Mouse (Mus musculus): Measurements from ENCODE around the gene Rnase10.
"Not testable (repeated sequence)": the region's sequence is repeated elsewhere in the genome, so short reads cannot be mapped to it uniquely, and the experiment has no call there.

The Rnase10 gene

DNA sequence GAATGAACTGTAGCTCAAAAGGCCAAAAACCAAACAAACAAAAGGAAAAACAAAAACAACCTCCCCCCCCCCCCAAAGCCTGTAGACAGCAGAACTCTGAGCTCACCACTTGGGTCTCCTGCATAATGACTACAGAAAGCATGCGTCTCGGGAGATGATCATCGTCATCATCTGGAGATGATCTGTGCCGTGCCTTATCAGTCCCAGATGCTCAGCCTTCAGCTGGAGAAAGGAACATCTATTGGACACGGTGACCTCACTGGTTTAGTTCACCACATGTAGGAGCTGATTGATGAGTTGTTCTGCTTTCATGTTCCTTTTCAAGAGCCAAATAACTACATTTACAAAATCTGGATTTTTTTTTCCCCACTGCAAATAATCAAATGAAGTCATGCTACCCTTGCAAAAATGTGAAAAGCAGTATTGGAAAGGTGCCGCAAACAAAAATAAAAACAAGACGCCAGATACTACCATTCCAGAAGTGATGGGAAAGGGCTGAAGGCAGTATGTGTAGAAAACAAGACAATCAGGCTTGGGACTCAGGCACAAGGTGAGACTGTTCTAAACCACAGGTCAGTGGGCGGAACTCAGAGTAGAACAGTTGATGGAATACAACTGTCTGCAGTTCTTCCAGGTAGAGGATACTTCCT, at the start of gene Rnase10:
Gene Rnase10 (plus strand): TSS at position 600 of the 650 bp plus-strand sequence.
- DNase-seq (ENCODE audit: low read depth, low spot score): no peak

GRCm38 (mm10) chr14:50958289-50958995, 49.1 kb upstream of the Rnase10 start:
- not testable (repeated sequence) for DNase-seq (ENCODE audit: low read depth, low spot score)

GRCm38 (mm10) chr14:50968216-50968980, 39.2 kb upstream of the Rnase10 start:
- DNase-seq (ENCODE audit: low read depth, low spot score): no peak

GRCm38 (mm10) chr14:50969041-50969440, 38.5 kb upstream of the Rnase10 start:
- no peak for DNase-seq (ENCODE audit: low read depth, low spot score)

- no peak for DNase-seq (ENCODE audit: low read depth, low spot score)
These were observed 37.7 kb upstream of the Rnase10 start for GRCm38 (mm10) chr14:50969558-50970544.

- no peak for DNase-seq (ENCODE audit: low read depth, low spot score)
These were observed 36.7 kb upstream of the Rnase10 start for GRCm38 (mm10) chr14:50970822-50971221.

GRCm38 (mm10) chr14:50973054-50973453, 34.5 kb upstream of the Rnase10 start:
- not testable (repeated sequence) for DNase-seq (ENCODE audit: low read depth, low spot score)

- DNase-seq (ENCODE audit: low read depth, low spot score): no peak
These were observed 33.9 kb upstream of the Rnase10 start for GRCm38 (mm10) chr14:50973700-50974099.

- no peak for DNase-seq (ENCODE audit: low read depth, low spot score)
These were observed 32.5 kb upstream of the Rnase10 start for GRCm38 (mm10) chr14:50975001-50975400.

DNA sequence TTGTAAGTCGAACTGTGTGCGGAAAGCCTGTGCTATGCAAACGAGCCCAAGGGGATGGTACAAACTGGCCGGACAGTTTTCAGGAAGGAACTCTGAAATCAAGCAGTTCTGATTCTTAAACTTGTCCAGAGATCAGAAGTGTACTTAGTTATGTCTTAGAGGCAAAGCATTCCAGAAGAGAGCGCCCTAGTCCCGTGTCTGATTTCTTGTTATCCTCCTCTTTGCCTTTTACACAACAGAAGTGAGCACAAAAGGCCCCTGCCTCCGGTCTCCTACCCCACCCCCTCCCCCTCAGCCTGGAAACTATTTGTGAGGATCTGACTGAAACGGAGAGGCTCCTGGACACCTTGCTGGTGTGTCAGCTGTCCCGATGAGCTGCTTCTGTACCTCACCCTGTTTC, 30.9 kb upstream of the Rnase10 start:
- DNase-seq (ENCODE audit: low read depth, low spot score): no peak

- not testable (repeated sequence) for DNase-seq (ENCODE audit: low read depth, low spot score)
These were observed 29.1 kb upstream of the Rnase10 start for GRCm38 (mm10) chr14:50978451-50978850.

GRCm38 (mm10) chr14:50979631-50980030, 27.9 kb upstream of the Rnase10 start:
- DNase-seq (ENCODE audit: low read depth, low spot score): no peak

DNA sequence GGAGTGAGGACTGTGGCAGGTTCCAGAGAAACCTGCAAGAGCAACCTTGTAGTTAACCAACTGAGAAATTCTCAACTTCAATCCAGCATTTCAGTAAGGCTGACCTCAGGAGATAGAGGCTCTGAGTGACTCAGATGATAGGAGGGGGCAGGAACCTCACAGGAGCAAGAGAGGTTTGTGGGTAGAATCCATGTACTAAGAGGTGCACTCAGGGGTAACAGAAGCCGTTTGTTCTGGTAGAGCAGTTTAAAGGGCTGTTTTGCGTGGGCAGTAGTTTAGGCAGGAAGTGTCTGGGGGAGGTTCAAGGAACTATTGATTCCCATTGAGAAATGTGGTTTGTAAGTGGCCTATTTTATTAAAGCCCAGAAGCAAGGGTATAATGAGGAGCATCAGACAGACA, 26.3 kb upstream of the Rnase10 start:
- no peak for DNase-seq (ENCODE audit: low read depth, low spot score)

DNA sequence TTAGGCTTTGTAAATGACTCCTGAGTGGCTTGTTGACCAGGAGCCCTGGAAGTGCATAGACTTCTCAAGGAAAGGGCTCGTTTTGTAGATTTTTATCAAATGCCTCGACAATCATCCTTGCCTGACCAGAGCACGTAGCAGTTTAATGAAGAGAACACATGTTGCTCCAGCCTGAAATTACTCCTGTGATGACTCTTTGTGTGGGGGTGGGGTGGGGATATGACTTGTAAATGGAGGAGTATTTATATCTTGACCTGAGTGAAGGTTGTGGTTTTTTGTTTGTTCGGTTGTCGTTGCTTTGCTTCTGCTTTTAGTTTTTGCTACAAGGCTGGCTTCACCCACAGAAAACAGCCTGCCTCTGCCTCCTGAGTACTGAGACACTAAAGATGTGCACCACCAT, 25.7 kb upstream of the Rnase10 start:
- no peak for DNase-seq (ENCODE audit: low read depth, low spot score)

DNA sequence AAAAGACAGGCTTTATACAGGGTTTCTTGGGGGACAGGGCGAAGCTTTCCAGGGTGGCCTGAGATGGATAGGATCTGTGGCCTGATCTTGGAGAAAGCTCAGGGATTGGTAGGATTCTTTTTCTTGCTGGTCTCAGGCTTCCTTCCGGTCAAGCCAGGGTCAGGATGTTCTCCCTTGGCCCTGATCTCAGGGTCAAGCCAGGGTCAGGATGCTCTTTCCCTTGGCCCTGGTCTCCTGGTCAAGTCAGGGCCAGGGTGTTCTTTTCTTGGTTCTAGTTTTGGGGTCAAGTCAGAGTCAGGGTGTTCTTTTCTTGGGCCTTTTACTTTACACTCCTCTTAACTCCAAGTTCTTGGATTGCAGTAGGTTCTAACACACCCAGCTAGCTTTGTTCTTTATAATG, 19.9 kb upstream of the Rnase10 start:
- no peak for DNase-seq (ENCODE audit: low read depth, low spot score)

- DNase-seq (ENCODE audit: low read depth, low spot score): no peak
These were observed 16.5 kb upstream of the Rnase10 start for GRCm38 (mm10) chr14:50991037-50991436.

- no peak for DNase-seq (ENCODE audit: low read depth, low spot score)
These were observed 10.5 kb upstream of the Rnase10 start for GRCm38 (mm10) chr14:50997088-50997487.

- no peak for DNase-seq (ENCODE audit: low read depth, low spot score)
These were observed 9.4 kb upstream of the Rnase10 start for GRCm38 (mm10) chr14:50997999-50998666.

DNA sequence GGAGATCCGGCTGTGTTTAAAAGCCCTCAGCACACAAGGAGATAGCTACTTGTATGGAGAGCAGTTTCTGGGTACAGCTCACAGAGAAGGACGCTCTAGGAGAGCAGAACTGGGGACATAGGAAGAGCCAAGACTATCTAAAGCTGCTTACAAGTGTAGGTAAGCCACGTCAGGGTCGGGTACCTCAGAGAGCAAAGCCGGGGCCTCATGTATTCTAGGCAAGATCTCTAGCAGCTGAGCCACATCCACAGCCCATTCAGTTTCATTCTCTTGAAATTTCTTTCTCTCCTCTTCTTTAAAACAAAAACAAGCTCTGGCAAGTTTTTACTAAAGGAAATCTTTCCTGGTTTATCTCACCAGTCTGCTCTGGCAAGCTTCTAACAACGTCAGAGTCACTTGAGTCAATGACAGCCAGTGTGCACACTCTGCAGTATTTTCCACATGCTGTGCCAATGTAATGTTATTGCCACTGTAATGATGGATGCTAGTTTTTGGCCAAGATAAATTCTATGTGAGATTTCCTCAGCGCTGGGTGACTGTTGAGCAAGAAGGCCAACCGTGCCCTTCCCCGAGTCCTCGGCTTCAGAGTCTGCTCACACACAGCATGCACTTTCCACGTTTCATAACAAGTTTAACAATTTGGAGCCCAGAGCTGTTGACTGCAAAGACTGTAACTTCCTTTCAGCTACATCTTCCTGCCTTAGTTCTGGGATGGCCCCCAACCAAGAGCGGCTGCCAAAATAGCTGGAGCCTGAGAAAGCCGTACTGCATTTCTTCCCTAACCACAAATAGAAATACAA, 563 bp downstream of the Rnase10 start:
- no peak for DNase-seq (ENCODE audit: low read depth, low spot score)

- no peak for DNase-seq (ENCODE audit: low read depth, low spot score)
These were observed 1.2 kb downstream of the Rnase10 start for GRCm38 (mm10) chr14:51008781-51009180.

Data from forelimb bud, embryonic 11.5 days (tissue).